Mouse (Mus musculus): ENCODE results near the gene Trmt1l.

Trmt1l gene

GRCm38 (mm10) chr1:151494711-151495110 lies 66.4 kb downstream of the Trmt1l start:
- DNase-seq (ENCODE audit: low spot score), result no peak

GRCm38 (mm10) chr1:151495635-151496285 lies 67.4 kb downstream of the Trmt1l start:
- no peak for DNase-seq (ENCODE audit: low spot score)

DNA sequence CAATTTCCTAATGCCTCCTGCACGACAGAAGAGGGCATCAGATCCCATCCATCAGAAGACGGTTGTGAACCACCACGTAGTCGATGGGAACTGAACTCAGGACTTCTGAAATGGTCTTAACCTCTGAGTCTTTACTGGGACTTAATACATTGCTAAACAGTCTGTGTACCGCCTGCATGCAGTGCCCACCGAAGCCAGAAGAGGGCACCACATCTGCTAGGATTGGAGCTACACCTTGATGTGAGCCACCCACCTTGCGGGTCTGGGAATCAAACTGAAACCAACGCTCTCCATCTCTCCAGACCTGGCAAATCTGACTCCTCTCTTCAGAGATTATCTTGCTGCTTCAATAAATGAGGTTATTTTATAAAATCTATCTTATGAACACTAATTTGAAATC lies 68.7 kb downstream of the Trmt1l start:
- peak; percentile 25 for DNase-seq (ENCODE audit: low spot score)

GRCm38 (mm10) chr1:151497942-151498341 lies 69.6 kb downstream of the Trmt1l start:
- DNase-seq (ENCODE audit: low spot score), result no peak

DNA sequence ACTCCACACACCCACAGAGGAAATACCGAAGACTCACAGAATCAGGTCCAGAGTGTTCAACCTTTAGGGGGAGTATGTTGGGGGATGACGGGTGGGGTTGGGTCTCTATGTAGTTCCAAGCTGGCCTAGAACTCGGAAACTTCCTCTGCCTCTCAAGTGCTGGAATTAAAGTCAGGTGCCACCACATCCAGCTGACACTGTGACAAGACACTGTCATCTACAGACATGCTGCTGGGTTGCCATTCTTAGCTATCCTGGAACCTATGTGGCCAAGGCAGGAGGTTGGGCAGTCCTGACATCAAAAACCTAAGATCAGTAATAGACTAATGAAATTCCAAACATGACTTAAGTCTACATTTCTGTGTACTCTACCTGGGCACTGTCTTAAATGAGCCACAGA lies 70.0 kb downstream of the Trmt1l start:
- DNase-seq (ENCODE audit: low spot score), result no peak

DNA sequence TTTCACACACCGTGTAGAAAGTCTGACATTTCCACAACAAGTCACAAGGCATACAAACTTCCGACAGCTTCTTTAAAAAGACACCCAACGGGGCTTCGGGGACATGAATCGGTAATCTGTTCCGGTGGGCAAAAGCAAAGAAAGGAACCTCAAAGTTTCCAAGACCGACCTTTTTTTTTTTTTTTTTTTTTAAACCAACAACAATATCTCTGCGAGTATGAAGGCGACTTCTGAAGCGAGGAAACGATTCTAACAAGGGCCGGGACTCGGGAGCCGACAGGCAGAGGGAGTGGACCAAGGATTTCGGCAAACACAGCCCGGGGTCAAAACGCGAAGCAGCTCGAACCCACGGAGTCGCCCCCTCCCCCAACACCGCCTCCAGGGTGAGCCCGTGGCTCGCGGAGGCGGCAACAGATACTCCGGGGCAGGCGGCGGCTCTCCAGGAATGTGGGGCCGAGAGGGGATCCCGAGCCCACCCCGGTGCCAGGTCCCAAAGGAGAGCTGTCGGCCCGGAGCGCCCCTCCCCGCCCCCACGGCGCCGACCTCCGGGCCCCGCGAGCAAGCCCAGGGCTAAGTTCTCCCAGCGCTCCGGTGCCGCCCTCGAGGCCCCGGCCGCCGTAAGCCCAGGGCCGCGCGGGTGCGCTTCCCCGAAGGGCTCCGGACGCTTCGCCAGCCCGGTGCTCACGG lies 71.6 kb downstream of the Trmt1l start:
- peak; percentile 62 for DNase-seq (ENCODE audit: low spot score)

DNA sequence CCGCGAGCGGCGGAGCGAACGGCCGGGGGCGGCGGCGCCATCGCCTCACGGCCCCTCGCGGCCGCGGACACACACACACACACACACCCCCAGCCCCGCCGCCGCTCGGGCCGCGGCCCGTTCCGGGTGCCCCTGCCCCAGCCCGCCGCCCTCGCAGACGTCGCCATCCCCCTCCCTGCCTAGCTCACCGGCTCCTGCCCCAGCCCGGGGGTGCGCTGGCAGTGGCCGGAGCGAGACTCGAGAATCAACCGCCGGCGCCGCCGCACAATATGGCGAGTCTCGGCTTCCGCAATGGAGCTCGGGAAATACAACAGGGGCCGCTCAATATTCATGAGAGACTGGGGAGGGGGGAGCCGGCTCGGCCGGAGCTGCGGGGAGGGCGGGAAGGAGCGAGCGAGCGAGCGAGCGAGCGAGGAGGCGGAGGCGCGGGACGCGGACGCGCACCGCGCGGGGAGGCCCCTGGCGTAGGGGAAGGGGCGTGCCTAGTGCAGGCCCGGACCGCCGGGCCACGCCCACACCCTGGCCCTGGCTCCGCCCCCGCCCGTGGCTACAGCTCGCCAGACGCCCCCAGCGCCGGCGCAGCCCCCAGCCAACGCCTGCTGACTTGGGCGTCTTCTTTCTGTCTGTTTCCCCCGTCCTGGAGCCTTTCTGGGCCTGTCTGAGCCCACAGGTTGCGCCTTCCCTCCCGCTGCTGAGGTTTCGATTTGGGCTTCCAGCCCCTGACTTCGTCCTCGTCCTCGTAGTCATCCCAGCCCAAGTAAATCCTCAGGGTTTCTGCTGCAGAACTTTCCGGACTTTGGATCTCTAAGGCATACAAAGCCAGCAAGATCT lies 72.4 kb downstream of the Trmt1l start, which contains the start of gene Rnf2:
TSS of gene Rnf2 (minus strand) at position 425 of the 831 bp plus-strand sequence.
- DNase-seq (ENCODE audit: low spot score), result peak; percentile 96
